Mouse (Mus musculus) layer of hippocampus, adult 18-20 months (tissue): ENCODE data around the gene Gm10638. TPM values are rescaled to one million over a fixed set of nuclear protein-coding genes. Genes with fewer than 3 reads are reported as not detected.

Experiments
- DNase-seq, 2 experiments: peaks; one replicate each; pipeline ENCODE4 v3.0.0; 2022; ENCODE audit warnings: low spot score in 2 of 2
- total RNA-seq, 2 experiments: library from RNA; stranded (reverse); gene quantifications; 2 replicates each; pipeline ENCODE4 v1.2.3; 2021

The Gm10638 gene
- total RNA-seq, 2 experiments from 2014 or later = 2.6 to 3.6 TPM

DNA sequence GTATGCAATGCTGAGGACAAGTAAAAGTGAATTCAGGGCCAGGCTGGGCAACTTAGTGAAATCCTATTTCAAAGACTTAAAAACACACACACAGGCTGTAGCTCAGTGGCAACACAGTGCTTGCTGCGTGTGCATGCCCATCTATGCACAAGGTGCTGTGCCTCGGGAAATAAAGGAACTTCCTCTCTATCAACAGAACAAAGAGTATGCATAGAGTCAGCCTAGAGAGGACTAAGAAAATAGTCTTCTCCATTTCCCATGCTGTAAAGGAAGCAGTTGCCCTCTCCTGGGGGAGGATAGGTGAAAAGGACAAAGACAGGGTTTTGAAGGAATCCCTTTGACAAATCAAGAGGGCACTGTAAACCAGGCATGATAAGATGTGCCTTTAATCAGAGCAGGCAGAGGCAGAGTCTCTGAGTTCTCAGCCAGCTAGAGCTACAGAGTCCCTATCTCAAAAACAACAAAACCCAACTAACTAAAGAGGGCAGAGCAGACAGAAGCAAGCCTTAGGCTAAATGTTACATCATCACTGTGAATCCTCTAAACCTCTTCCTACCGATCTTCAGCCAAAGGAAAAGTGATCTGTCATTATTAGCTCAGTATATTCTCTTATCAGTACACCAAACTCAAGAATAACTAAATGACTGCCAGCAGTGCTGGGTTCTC is 9.9 kb upstream of the Gm10638 start:
- no peak for DNase-seq

DNA sequence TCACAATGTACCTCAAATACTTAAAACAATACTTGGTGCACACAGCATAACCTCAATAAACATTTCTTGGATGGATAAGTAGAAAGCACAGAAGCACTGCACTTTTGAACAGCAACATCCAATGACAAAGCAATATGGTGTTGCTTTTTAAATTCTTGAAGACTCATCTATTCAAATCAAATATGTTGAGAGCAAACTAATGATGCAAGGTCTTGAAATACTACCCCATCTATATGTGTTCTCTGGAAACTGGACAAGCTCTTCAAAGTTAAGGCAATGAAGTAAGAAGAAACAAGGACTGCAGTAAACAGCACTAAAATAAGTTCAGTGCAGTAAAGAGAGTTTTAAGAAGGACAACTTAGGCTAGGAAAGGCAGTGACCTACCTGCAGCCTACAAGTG is 4.6 kb upstream of the Gm10638 start:
- no peak for DNase-seq

DNA sequence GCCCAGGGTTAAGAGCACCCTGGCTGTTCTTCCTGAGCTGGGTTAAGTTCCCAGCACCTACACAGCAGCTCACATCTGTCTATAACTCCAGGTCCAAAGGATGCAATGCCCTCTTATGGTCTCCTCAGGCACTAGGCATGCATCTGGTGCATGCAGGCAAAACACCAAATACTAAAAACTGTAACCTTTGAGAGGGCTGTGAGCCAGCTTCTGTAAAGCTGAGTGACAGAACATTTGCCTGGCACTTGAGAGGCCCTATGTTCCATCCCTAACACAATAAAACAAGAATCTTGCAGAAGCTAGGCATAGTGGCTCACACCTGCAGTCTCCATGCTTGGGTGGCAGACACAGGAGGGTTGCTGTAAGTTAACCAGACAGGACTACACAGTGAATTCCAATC is 3.9 kb upstream of the Gm10638 start:
- no peak for DNase-seq

DNA sequence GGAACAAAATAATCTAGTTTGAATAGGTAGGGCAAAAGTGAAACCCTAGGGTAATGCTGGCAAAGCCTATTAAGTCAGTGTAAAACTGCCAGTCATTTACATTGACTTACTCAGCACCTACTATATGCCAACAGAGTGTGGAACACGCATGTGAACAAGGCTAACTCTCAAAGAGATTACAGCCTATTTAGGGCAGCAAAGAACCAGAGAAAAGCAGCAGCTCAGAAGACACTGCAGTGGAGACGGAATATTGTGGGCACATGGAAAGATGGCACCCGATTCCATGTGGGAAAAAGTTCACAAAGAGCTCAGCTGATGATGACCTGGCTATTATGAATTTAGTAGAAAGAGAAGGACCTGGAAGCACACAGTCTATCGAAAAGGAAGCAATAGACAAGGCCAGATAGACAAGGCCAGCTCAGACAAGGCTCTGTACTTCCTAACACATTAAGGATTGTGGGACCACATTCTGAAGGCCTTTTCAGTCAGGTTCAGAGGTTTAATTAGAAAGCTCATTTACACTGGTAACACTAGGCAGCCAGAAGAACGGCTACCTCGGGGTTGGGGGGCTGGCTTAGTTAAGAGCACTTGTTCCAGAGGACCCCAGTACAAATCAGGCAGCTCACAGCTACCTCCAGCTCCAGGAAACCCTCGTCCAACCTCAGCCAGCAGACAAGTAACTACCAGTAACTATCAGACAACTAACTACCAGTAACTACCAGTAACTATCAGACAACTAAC is 2.7 kb upstream of the Gm10638 start:
- no peak for DNase-seq

DNA sequence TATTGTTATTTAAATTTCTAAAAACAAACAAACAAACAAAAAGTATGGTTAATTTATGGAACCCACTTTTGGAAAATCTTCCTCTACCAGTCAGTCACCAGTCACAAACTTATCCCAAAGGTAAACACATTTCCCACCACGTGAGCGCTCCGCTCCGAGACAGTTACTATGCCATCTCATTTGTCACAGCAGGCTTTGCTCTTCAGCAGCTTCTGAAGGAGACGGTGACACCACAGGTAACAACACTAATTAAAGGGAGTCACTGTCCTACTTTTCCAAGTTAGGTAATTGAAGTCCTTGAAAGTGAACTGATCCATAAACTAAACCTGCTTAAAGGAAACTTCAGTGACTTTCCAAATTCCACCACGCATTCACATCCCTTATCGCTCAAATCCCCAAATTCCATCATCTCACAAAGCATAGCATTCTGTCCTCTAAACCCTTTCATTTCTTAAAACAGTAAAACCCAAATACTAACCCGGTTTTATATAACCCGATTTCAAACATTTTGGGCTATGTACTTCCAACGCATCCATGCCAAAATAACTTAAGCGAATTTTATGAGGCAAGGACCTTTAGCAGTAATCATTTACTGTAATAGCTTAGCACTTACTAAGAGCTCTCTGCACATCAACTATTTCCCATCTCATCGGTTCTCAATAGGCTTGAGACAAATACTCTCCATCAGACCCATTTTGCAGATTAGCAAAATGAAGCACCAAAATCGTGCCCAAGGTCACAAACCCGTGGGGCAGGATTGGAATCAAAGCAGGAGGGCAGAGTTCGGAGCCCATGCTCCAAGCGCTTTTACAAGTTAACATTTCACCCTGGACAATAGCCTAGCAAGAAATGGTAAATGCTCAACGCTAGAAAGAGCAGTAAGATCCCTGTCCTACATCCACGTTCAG is 932 bp upstream of the Gm10638 start:
- no peak for DNase-seq

DNA sequence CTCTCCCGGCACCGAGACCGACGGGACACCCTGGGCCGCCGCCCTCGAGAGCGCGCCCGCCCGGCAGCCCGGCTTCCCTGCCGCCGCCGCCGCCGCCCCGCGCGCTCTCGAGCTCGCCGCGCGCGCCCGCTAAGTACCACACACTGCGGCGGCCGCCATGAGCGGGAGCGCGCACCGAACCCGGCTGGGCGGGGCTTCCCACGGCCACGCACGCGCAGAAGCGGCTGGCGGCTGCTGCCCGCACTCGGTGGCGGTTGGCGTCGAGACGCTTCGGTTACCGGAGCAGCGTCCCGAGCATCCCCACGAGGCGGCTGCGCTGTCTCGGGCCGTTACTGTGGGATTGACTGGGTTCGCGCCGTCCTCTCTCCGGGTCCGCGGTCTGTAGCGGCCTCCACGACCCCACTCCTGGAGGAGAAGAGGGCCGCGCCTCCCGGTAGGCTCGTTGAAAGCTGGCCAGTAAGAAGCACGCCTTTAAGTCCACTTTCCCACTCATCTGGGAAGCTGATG is 489 bp downstream of the Gm10638 start:
- peak; percentile 90 to 96 for DNase-seq

DNA sequence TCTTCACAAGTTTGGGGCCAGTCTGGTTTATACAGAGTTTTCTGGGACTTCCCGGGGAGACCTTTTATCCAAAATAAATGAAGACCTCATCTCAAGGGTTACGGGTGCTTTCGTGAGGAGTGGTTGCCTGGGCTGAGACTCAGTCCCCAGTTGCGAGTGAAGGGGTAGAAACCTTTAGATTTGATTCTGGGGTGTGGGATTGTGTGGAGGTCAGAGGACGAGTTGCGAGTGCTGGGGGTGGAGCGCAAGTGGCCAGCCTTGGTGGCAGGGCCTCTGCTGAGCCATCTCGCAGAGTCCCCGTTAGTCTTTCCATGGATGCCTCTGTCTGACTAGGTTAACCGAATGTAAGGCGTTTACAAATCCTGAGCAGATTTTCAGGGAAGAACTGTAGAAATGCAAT is 1.0 kb downstream of the Gm10638 start:
- no peak for DNase-seq

DNA sequence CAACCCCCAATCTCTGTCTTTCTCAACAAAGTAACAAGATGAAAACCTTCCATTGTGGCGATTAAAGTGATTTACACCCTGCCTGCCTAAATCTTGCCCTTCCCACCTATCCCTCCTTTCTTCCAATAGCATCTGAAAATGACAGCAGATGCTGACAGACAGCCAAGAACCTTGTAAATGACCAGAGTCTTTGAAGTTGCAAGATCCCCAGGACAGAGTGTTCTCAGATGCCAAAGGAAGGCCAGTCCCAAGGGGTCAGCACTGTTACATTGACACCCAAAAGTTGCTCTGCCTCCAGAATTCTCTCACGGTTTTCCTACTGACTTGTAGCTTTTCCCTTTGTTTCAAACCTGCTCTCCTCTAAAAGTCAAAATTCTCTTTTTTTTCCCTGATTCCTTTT is 4.3 kb downstream of the Gm10638 start:
- no peak for DNase-seq

DNA sequence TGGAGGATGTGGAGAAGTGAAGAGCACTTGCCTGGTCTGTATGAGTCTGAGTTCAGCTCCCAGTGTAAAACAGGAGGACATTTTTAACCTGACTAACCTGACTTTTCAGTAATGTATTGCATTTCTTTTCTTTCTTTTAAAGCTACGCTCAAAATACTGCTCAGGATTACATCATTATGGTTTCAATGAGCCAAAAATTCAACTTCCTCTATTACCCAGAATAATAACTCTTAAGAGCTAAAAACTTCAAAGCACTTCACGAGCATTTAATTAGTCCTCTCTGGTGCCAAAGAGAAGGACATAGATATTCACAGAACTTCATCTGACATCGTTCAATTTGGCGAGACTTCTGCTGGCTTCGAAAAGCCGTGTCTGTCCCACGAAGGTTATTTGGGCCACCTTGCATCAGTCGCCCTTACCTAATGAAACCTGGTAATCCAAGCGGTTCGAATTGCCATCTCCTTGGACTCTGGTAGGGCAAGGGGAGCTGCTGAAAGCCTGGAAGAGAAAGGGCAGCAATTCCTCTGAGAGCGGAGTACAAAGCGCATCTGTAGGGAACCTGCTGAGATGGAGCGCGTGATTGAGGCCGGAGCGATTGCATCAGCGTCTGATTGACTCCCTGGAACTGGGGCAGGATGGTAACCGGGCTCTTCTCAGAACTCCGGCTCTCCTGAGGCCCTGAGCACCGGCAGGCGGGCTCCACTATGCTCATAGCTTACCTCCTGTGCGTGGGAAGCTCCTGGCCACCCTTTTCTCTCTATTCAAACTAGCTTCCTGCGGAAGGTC is 11.6 kb downstream of the Gm10638 start:
- DNase-seq = peak in 1 of 2 experiments; percentile 54

DNA sequence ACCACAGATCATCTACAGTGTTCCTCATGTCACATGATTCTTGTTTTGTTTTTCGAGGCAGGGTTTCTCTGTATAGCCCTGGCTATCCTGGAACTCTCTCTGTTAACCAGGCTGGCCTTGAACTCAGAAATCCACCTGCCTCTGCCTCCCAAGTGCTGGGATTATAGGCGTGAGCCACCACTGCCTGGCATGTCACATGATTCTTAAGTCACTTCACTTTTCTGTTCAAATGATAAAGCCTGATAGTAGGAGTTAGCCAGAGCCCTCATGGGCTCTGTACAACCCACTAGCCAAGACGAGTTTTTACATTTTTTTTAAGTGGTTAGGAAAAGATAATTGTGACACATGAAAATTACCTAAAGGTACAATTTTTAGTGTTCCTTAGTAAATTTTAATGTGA is 13.2 kb downstream of the Gm10638 start:
- no peak for DNase-seq

DNA sequence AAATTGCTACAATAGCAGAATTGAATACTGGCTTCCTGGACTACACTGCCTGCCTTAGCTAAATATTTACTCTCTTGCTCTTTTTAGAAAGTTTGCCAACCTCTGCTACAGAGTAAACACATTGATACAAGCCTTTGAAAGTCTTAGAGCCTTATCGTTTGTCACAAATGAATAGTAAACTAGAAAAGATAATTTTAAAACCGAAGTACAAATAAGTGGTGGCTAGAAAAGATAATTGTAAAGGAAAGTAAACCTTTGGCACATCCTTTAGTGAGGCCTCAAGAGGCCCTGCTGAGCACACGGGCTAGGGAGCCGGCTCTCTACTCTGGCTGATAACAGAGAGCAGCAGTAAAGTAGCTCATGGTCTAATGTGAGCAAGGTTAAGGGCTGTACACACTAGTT is 13.6 kb downstream of the Gm10638 start:
- no peak for DNase-seq

DNA sequence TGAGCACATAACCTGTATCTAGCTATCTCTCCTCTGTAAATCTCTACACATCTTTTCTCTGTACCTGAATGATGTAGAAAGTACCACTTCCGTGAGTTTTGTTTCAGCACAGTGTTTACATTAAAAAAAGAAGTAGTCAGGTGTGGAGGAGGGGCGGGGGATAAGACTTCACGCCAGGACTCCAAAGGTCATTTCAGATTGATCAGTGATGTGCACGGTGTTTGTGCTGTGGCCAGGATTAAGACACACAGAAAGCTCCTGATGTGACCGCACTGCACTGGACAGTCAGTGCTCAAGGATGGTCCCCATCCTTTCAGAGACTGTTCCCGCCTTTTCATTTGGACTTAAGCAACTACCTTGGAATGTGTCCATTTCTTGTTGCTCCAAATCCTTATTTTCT is 15.2 kb downstream of the Gm10638 start:
- DNase-seq = no peak

DNA sequence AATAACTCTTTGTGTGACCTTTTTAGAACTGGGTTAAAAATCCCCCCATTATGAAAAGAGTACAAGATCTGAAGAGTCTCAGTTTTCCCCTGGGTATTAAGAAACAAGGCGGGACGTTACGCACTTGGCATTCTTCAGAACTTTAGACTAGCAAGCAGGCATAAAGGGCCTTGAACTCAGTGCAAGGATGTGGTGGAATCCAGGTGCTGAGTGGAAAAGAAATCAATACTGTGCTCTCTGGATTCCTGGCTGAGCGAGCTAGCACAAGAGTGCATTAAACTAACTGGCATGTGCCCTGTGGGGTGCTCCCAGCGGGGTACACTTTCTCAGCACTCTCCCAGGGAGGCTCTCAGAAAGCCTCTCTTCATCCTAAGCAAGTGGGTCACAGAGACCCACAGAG is 17.3 kb downstream of the Gm10638 start:
- DNase-seq = no peak

DNA sequence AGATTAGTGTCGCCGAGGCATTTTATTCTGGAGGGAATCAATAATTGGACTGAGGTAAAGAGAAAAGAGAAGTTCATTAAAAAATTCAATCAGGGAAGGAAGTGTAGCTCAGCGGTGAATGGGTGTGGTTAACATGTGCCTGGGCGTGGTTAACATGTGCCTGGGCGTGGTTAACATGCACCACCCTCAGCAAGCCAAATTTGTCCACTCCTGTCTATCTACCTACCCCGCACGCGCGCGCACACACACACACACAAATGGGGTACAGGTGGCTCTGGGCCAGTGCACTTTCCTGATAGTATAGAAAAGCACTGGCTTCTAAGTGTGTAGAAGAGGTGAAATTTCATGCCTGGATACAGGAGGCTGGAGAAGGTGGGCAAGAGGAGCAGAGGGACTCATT is 19.7 kb downstream of the Gm10638 start:
- DNase-seq = no peak

DNA sequence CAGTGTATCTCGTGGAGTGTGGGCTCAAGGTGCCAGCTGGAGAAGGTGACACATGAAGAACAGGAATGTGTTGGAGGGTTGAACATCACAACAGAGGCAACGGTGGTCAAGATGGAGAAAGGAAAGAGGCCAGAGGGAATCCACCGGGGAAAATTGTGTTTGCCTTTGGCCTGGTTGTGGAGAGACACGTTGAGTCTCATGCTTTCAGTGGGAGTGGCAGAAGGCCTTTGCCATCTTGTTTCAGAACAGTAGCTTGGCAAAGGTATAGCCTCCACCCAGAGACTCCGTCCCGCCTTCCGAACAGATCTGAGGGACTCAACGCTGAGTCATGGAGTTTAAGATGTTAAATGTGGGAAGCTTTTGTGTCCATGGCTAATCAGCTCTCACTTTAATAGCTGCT is 20.2 kb downstream of the Gm10638 start:
- no peak for DNase-seq

DNA sequence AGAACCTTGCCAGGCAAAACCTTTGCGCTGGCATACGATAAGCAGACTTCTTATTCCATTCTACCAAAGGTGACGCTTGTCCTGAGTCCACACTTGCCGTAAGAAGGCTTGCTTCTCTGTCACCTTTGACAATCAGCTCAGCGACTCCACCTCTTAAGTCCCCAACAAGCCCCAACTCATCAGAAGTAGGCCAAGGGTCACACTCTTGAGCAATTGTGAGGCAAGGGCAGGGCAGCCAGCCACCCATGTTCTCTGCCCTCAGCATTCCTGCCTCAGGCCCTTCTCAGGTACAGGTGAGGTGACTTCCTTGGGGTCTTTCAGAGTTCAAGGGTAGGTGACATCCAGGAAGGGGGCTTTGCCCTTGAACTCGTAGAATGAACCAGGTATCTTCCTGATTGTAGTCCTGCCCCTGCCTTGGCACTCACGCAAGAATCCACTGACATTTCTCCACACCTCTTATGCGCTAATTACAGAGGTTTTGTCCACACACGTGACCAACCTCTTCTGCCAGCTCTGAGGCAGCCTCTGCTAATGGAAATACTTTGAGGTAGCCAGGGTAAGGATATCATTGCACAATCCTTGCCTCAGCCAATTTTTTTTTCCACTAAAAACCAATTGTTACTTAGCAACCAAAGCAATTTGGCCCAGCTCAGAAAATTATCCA is 21.2 kb downstream of the Gm10638 start:
- DNase-seq = peak in 1 of 2 experiments; percentile 42

DNA sequence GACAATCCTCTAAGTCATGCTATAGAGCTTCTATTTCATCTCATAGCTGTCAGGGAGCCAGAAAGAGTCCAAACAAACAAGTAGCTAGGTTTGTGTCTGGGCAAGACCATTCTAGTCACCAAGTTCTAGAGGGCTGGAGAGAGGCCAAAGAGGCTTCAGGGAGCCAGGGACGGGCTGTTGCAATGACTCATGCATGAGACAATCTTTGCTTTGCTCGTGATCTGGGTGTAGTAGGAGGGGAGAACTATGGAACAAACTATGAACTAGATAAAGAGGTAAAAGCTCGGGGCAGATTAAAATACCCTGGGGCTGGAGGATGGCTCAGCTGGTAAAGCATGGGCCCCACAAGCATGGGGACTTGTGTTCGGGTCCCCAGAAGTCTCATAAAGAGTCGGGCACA is 23.0 kb downstream of the Gm10638 start:
- peak in 1 of 2 experiments; percentile 59 for DNase-seq

DNA sequence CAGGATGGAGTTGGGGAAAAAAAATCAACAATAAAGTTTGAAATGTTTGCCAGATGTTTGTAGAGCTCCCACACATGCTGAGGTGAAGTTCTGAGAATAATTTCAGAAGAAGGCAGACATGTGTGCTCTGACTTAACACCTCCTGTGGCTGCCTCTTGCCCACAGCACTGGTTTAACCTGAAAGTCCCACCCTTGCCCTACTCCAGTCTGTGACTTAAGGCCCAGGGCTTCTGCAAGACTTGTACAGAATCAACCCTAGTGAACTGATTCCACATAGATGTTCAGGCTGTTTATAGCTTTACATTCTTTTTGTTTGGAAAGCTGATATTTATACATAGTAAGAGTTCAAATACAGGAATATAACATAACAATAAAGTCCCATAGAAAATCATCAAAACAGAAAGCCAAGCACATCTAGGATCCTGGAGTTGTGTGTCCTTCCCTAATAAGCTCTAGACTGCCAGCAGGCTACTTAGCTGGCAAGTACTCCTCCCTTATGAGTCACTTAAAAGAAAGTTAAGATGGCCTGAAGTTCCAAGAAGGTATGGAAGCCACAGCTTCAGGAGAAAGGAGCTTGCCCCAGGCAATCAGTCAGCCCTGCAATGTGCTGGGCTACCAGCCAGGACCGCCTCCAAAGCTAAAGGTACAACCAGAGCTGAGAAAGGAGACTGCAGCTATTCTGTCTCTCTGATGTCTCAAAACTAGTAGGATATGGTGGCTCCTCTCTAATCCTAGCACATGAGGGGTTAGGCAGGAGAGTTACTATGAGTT is 24.6 kb downstream of the Gm10638 start:
- DNase-seq = no peak

DNA sequence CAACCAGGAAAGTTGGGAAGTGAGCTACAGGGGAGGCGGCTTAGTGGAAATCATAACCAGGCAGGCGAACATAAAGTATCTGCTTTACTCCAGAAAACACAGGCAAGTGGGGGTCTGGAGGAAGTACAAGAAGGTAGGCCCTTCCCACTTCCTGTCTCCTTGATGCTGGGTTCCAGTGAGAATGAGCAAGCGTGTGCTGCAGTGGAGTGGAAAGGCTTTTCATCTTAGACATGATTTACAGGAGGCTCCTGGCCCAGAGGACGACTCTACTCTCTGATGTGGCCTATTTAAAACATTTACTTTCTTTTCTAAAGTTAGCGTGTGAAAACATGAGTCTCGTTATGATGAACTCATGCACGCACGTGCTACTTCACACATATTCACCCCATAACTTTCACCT is 33.7 kb downstream of the Gm10638 start:
- DNase-seq = no peak

DNA sequence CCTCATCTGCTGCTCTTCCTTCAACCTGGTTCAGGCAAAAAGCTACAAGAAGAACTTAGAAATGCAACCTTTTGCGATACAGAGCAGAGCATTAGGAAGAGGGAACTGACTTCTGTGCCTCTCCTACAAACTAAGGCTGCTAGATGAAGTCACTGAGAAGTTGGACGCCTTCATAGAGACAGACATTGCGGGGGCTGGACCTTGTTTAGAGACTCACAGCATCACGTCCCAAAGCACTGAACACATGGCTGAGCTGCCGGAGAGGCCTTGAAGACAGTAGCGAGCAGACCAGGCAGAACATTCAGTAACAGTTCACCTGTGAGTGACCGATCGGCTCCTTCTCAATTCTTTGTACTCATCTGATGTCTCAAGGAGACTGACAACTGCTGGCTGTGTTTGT is 35.6 kb downstream of the Gm10638 start:
- DNase-seq = peak; percentile 32 to 74
